Mouse (Mus musculus) right cerebral cortex, postnatal 25 days (tissue): Measurements from ENCODE around the gene Gm30191.
"Not testable (repeated sequence)": the region's sequence is repeated elsewhere in the genome, so short reads cannot be mapped to it uniquely, and the experiment has no call there.

Experiments used
- DNase-seq: peaks from one replicate; pipeline ENCODE4 v3.0.0; 2022

Gene Gm30191

DNA sequence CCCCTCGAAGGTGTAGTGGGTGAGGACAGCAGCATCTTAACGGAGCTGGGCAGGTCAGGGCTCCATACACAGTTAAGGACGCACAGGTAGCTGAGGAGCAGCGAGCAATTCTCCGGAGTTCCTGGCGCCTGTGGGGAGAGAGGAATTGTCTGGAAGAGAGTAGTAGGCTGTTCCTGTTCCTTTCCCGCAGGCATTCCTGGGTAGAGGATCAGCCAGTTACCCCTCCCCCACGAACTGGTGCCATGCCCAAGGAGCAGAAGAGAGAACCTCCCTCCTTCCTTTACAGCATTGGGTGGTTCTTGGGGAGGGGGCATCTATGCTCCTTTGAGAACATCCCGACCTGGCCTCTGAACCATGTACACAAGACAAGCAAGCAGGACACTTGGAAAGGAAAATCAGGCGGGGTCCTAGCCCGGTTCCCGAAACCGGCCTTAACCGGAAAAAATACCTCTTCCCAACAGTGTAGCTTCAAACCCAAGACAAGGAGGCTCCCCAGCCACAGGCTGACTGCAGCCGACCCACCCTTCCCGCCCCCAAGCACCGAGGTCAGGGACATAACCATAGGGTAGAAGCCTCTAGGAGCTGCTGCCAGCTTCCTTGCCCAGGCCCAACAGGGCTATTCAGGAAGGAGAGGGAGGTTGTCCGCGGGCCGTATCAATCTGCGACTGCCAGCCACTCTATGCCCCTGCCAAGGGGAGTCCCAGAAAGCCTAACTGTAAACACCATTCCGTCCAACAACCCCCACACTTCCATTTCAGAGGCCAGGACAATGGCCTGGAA, 5.6 kb downstream of the Gm30191 start:
- no peak for DNase-seq

DNA sequence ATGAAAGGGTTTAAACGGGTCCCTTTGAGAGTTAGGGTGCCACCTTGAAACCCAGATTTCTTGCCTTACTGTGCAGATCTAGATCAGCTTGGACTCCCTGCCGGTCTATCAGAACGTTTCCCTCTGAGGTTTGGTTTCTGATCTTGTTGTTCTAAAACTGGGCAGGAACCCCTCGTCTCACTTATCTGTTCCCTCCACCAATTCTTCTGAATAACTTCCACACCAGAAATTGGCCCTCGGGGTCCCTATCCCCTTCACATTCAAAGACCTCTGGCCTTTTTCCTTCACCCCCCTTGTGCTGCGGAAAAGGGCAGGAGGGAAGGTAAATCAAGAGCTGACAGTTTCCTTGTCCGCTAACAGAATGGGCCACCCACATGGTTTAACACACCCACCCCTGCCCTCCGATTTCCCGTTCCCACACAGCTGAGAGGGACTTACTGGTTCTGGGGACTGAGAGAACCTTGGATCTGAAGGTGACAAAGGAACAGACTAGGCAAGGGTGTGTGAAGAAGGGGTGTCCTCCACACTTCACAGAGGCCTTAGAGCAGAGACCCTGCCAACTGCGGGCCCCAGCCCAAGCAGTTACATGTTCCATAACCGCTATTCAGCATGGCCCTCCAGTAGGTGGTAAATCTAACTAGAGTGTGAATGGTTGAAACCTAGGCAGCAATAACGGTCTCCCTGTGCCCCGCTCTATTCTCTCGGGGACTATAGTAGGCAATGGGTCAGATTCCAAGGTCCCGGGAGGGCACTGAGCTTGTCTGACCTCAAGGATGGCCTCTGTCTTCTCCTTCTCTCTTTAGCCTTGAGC, 6.4 kb downstream of the Gm30191 start:
- no peak for DNase-seq

DNA sequence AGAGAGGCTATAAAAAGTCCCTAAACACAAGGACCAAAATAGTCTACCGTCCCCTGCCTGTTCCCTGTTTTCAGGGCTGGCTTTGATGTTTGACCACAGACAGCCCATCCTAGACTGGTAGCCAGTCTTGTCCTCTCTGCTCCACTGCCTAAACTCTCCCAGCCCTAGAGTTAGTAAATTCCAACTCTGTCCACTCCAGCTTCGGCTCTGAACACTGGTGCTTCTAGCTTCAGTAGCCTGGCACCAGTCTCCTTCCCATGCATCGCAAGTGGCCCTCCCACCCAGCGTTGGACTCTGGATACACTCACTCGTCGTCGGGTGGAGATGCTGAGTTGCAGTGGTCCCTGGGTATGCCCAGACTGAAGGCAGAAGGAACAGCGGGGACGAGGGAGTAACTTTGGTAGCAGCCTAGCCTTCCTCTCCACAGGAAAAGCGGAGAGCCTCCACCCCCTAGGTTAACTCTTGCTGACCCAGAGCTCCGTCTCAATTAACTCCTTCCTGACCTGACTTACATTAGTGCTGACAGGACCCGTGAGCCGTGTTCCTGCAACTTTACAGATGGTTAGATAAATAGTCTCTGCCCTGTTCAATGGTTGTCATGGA, 7.1 kb downstream of the Gm30191 start, which contains the start of gene Grrp1:
Grrp1 (minus strand) TSS at position 385 of the 603 bp plus-strand sequence.
- DNase-seq: no peak

DNA sequence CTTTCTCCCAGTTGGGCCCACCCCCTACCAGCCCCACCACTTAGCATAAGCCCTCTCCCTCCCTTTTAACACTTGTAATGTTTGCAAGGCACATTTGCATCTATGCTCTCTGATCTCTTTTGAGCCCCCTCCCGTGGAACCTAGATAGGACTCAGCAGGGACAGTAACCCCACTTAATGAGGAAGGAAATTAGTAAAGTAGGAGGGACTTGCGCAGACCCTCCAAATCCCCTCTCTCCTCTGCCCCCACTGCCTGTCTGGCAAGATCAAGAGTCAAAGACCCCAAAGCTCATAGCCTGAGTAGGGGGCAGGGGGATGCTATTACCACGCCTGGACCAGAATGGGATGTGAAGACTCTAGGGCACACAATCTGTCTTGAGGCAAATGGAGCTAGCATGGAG, 8.1 kb downstream of the Gm30191 start:
- no peak for DNase-seq

DNA sequence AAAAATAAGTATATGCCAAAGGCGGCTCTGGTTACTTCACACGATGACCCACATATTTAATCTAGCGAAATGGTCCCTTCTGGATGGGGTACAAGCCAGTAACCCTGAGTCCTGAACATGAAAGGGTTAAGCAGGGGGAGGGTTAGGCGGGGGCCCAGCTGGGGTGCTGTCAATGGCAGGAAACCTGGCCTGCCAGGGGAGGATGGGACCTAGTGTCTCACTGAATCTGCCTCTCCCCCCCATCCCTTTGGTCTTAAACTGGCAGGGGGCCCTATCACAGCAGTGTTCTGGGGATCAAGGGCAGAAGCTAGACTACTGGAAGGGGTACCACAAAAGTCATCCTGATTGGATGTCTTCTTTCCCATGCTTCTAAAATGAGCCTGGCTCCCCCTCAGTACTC, 9.1 kb downstream of the Gm30191 start:
- DNase-seq: no peak

DNA sequence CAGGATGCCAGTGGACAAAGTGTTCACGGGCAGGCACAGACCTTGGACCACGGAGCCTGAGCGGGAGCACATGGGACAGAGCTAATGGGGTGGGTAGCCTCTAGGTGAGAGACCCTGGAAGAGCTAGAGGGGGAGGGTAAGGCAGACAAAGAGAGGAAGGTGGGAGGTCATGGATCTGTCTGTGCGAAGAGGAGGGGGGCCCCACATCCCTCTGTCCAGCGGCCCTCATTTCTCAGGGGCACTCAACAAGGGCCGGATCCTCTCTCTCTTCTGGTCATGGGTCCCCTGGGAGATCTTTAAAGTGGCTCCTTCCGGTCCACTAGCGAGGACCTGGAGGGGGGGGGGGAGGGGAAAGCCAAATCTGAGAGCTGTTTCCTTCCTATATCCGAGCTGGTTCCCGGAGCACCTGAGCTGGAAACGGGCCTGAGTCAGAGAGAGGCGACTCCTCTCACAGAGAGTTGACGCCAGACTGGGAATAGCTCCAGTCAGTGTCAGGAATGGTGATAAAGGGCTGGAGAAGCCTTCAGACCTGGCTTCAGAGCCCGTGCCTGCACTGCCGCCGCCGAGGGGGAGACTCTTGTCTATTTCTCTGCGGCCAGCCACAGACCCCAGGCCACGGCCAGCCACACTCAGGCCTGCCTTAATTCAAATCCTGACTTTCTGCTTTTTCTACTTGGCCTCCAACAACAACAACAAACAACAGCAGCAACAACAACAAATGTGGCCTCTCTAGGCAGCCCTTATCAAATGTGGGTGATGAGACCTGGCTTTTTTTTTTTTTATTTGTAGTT, 9.9 kb downstream of the Gm30191 start:
- DNase-seq: no peak

DNA sequence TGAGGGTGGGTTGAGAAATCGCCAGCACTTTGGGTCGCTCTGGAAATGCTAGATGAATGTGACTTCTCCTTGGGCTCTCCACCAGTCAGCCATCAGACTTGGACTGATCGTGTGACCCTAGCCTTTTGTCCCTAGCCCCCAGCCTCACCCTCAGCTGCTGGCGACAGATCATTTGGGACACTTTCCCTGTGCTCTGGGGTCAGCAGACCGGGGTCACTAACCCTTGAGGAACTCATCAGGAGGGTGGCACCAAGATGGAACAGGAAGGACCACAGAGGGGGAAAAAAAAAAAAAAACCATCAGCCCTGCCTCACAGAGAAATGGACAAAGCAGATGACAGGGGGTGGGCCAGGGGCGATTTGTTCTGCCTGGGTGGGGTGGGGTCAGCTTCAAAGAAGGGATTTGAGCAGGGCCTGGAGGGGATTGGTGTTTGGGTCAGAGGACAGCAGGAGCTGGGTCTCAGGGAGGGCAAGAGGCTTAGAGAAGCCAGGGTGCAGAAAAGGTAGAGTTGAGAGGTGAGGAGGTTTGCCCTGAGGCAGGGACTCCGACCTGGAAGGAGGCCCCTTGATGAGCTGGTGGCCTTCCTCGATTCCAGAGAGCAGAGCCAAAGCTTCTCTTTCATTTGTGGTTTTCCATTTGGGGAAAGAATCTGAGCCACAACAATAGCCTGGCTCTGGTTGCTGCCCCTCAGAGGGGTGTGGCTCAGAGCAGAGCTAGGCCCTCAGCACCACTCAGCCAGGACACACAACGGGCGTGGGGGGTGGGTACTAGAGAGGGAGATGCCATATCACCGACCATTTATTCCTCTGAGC, 10.7 kb downstream of the Gm30191 start:
- DNase-seq: no peak

DNA sequence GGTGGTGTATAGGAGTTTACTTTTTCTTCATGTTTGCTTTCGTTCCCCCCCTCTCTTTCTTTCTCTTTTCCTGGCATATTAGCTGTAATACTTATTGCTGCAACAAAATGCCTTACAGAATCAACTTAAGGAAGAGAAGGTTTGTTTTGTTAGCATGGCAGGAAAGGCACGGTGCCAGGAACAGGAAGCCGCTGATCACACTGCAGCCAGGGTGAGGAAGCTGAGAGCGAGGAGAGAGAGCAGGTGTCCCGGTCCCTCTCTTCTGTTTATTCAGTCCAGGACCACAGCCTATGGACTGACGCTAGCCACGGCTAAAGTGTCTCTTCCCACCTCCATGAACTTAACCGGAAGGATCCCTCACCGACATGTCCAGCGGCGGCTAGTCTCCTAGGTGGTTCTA, 11.6 kb downstream of the Gm30191 start:
- DNase-seq: no peak

DNA sequence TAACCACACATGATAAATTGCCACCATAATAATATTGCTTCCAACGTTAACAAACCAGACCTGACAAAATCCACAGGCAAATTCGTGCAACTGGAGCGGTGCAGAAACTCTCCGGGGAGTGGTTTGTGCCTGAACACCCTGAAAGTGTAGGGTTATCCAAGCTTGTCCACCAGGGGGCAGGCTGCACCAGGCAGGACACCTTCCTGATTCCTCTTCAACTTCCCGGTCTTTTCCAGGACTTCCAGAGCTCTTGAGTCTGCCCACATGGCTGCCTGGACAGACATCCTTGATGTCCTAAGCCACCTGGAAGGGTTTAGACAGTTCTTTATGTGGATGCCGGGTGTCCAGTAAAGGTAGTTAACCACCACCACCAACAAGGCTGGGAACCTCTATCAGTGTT, 16.5 kb downstream of the Gm30191 start:
- no peak for DNase-seq

DNA sequence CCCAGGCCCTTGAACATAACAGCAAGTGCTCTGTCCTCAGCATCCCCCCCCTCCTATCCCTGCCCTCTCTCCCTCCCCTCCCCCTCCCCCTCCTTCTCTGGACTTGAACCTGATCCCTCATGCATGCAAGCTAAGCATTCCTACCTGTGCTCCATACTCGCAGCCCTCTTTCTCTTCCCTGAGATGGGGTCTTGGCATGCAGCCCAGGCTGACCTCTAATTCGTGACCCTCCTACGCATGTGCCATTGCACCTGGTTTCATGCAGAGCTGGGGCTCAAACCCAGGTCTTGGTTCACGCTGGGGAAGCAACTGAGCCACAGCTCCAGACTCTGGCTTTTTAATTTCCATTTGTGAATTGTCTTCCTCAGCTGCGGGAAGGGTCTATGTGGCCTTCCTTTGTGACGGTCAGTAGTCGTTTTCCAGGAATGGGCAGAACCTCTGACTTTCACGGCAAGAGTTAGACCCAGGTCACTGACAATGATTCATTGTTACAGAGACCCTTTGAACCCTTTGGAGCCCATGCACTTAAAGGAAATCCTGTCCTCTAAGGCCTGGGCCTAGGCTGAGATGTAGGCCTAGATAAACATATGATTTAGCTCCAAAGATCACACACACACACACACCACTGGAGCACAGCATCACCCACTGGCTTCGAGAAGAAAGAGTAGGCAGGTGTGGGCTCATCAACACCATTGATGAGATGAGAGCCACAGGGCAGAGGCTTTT, 19.3 kb downstream of the Gm30191 start:
- DNase-seq: no peak

DNA sequence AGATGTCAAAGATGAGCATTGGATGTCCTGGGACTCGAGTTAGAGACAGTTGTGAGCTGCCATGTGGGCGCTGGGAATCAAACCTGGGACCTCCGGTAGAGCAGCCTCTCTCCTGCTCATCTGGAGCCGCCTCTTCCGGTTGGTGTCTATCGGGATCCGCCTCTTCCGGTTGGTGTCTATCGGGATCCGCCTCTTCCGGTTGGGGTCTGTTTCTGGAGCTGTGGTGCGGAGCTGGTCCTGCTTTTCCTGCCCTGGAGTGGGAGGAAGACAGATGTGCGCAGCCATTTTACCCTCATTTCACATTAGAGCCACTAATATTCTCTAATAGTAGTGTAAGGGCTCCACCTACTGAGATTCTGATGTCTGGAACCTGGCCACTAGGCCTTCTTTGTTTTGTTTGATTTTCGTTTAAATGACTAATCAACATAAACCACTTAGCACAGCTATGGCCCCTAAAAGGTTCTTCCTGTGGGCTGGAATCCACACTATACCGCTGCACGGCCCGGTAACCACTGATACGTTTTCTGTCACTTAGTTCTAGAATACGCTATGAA, 21.4 kb downstream of the Gm30191 start:
- DNase-seq: no peak

DNA sequence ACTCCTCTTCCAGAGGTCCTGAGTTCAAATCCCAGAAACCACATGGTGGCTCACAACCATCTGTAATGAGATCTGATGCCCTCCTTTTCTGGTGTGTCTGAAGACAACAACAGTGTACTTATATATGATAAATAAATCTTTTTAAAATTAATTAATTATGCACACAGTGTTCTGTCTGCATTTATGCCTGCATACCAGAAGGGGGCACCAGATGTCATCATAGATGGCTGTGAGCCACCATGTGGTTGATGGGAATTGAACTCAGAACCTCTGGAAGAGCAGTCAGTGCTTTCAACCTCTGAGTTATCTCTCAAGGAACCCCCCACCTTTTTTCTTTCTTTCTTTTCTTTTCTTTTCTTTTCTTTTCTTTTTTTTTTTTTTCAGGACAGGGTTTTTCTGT, 22.9 kb downstream of the Gm30191 start:
- DNase-seq: not testable (repeated sequence)

DNA sequence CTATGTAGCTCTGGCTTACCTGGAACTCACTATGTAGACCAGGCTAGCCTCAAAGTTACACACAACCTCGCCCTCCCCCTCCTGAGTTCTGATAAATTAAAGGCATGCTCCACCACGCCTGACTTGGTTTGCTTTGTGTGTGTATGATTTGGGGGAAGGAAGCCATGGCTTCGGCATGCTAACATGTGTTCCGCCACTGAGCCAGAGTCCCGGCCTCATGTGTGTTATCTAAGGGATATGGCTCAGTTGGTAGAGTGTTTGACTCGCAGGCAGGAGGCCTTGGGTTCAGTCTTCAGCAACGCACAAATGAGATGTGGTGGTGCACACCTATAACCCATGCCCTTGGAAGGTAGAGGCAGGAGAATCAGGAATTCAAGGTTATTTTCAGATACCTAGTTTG, 25.2 kb downstream of the Gm30191 start:
- no peak for DNase-seq

DNA sequence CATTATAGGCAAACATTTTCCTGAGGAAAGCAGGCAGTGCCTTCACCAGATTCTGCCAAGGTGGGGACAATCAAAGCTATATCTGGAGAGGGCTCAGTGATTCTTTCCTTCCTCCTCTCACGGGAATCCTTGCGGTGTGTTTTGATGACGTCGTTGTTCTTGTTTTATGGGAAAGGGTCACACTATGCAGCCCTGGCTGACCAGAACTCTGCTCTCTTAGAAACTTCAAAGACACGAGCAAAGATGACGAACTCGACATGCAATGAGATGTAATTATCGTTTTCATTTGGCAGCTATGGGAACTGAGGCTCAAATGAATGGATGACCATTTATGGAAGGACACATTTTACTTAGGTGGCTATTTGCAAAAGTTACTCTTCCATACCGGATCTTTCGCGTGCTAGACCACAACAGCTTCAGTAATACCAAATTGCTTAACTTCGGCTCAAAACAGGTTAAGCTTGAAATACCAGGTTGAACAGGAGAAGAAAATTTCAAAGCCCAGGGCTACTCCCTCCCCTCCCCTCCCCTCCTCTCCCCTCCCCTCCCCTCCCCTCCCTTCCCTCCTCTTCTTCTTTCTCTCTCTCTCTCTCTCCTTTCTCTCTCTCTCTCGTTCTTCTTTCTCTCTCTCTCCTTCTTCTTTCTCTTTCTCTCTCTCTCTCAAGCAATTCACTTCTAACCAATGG, 26.1 kb downstream of the Gm30191 start:
- no peak for DNase-seq

DNA sequence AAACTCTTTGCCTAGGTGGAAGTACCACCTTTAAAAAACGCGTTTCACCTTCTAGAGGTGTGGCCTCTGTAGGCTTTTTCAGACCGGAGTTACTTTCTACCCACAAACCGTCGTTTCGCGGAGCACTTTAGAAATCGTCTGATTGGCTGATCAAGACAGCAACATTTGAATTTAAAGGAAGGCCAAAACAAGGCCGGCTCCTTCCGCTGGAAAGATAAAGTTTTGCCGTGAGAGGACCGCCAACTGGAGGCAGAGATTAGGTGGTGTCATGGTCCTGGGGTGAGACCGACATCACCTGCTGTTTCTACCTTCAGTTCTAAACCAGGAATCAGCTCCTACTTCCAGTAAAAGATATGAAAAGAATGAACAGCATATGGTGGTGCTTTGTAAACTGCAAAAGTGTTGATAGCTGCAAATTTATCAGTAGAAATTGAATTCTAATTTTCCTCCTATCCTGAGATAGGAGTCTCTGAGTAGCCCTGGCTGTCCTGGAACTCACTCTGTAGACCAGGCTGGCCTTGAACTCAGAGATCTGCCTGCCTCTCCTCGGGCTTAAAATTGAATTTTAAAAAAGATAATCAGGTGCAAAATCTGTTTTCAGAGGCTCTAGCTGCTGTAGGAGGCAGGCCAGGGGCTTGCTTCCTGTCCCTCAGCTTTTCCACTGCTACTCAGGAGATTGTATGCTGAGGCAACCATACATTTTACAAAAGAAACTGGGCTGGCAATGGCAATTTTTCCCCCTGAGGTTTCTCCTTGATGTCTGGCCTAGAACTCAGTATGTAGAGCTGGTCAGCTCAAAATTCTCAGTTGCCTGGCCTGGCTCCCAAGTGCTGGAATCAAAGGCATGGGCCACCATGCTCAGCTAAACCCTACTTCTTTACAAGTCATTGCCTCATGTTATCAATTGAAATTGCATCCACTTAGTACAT, 26.9 kb downstream of the Gm30191 start:
- DNase-seq: no peak

DNA sequence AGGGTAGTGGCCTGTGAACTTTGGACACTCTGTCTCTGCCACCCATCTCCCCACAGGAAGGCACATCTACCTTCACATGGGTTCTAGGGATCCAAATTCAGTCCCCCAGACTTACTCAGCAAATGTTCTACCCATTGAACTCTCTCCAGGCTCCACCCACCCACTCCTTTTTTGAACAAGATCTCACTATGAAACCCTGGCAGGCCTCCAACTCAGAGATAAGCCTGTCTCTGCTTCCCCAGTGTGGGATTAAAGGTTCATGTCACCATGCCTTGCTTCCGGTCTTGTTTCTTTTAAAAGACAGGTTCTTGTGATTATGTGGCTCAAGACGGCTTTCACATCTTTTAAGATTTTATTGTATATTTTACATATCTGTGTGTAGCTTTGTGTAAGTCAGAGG, 38.2 kb downstream of the Gm30191 start:
- DNase-seq: no peak

DNA sequence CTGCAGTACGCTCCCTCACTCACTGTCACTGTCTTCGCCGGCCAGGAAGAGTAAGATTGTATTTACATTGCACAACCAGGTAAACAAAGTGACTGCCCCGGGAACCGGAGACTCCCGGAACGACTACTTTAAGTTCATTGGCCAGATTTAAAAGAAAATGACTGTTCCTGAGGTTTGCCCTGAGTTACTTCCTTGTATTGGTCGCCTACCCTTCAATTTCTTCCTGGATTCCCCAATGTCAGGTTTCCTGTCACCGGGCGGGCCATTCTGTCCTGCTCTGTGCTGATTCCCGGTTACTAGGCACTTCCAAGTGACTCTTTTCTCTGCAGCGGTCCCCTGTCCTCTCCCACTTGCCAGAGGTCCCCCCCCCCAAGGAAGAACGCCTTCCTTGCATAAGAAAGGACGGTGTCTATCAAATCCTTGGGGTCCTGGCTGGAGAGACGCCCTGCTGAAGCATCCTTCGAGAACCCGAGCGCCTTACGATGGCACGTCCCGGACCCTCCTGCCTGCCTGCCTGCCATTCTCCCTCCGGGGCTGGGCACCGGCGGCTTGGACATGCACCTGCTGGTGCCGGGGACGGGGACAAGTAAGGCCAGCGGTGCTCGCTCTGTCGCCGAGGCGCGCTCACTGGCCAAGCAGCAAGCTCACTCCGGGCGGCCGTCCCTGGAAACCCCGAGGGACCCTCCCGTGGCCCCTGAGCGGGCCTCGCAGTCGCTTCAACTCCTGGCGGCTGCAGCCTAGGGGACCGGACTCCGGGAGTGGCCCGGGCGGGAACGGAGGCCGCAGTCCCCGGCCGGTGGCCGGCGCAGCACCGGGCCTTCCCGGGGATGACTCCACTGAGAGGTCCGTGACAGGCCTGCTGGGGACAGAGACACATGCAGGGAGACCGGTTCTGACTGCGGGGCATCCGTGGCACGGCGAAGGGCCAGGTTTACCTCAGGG, 39.8 kb downstream of the Gm30191 start:
- no peak for DNase-seq

DNA sequence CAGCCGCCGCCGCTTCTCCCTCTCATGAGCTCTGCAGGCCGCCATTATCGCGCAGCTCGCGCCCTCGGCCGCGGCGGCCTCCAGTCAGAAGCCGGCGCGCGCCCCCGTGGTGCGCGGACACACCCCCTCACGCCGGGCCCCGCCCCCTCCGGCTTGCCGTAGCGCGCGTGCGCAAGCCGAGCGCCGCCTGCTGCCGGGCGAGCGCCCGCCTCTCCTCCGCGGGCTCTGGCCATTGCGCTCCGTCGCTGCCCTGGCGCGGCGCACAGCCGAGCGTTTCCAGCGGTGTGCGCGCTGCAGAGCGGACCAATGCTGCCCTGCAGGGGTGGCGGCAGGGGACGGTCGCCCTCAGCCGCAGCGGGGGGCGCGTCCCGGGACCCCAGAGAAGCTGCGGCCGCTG, 40.4 kb downstream of the Gm30191 start:
- peak; percentile 98 for DNase-seq
